Mouse (Mus musculus) intestine, postnatal 0 days (tissue): ENCODE data around the gene Ifit1. TPM values are rescaled to one million over a fixed set of nuclear protein-coding genes. Genes with fewer than 3 reads are reported as not detected.
A peak's percentile ranks its signal among the peaks of the same experiment; 100 is the strongest.
"Not testable (repeated sequence)": the region's sequence is repeated elsewhere in the genome, so short reads cannot be mapped to it uniquely, and the experiment has no call there.

ENCODE experiments used
- ATAC-seq: fragments of 200-750 bp; cut with Nextera tagmentation; 2 replicates; pipeline ENCODE4 v1.8.0; 2017; ENCODE audit warnings: mild to moderate bottlenecking, moderate TSS enrichment, moderate library complexity
- H3K27ac ChIP-seq: fragments of 300-500 bp; sonication (generic); 2 replicates; pipeline ENCODE4 v1.5.1; 2014; ENCODE audit warnings: mild to moderate bottlenecking, low read depth, low read length, moderate library complexity
- H3K27me3 ChIP-seq: fragments of 300-500 bp; sonication (generic); replicated peaks from 2 replicates; pipeline ENCODE4 v1.6.1; 2014; ENCODE audit warnings: low read length, mixed read lengths; ENCODE audit not compliant: control insufficient read depth, insufficient read depth
- H3K36me3 ChIP-seq: fragments of 300-500 bp; sonication (generic); 2 replicates; pipeline ENCODE4 v1.6.1; 2014; ENCODE audit warnings: mild to moderate bottlenecking, moderate library complexity; ENCODE audit not compliant: control insufficient read depth, insufficient read depth
- H3K4me1 ChIP-seq: fragments of 300-500 bp; sonication (generic); replicated peaks from 2 replicates; pipeline ENCODE4 v1.6.1; 2014; ENCODE audit warnings: antibody characterized with exemption, low read length, mixed read lengths; ENCODE audit not compliant: control insufficient read depth, insufficient read depth
- H3K4me2 ChIP-seq: fragments of 300-500 bp; sonication (generic); replicated peaks from 2 replicates; pipeline ENCODE4 v1.6.1; 2014; ENCODE audit warnings: low read depth, mild to moderate bottlenecking, moderate library complexity
- H3K4me3 ChIP-seq: fragments of 300-500 bp; sonication (generic); 2 replicates; pipeline ENCODE4 v1.5.1; 2014; ENCODE audit warnings: low read depth, low read length
- H3K9ac ChIP-seq: fragments of 300-500 bp; sonication (generic); 2 replicates; pipeline ENCODE4 v1.6.1; 2014; ENCODE audit warnings: mild to moderate bottlenecking, low read depth, low read length
- H3K9me3 ChIP-seq: fragments of 300-500 bp; sonication (generic); 2 replicates; pipeline ENCODE4 v1.6.1; 2016; ENCODE audit warnings: mixed run types; ENCODE audit not compliant: control insufficient read depth
- CTCF ChIP-seq: sonication (generic); IDR thresholded peaks from 2 replicates; pipeline ENCODE4 v1.5.1; 2016; ENCODE audit warnings: low read depth, mild to moderate bottlenecking, control low read depth, antibody characterized with exemption, moderate library complexity
- WGBS: fragments of 180-500 bp; shearing (Covaris S2); extraction: QIAGEN DNeasy Blood & Tissue Kit; methylation state at CpG from one replicate; pipeline ENCODE4 v1.1.7; 2014; 5-methylcytosine and 5-hydroxymethylcytosine counted together
- polyA plus RNA-seq: library from polyadenylated mRNA; unstranded; fragments of >200 nt; fragmentation: Nextera tagmentation; extraction: Ambion mirVana; gene quantifications from 2 replicates; pipeline ENCODE4 v1.2.1, GENCODE M21; 2015

Ifit1 gene
- polyA plus RNA-seq, 1 experiment from 2014 or later: 90.6 TPM

GRCm38 (mm10) chr19:34605472-34605871, 35.2 kb upstream of the Ifit1 start:
- no peaks in the 10 kb centered on the region for H3K9me3 ChIP-seq
- H3K4me2 ChIP-seq: no peak overlapping the region
- no peak overlapping the region for H3K27ac ChIP-seq
- no peaks in the 10 kb centered on the region for H3K36me3 ChIP-seq
- ATAC-seq: no peak
- no peaks in the 10 kb centered on the region for H3K4me1 ChIP-seq
- 84% methylated on average over 3 of the region's 3 CpGs for WGBS
- TF ChIP-seq CTCF: no peak
- H3K4me3 ChIP-seq: no peak overlapping the region
- no peaks in the 10 kb centered on the region for H3K27me3 ChIP-seq
- no peak overlapping the region for H3K9ac ChIP-seq

- H3K36me3 ChIP-seq, H3K9me3 ChIP-seq, H3K4me3 ChIP-seq, H3K27me3 ChIP-seq, H3K4me1 ChIP-seq, H3K9ac ChIP-seq: not testable (repeated sequence)
- Histone ChIP-seq H3K4me2 (peak within 1 kb of the TSS; percentile 41), H3K27ac (peak within 1 kb of the TSS; percentile 50; the same call in 1 of the 2 replicates)
- WGBS: 27% methylated on average over 4 of the region's 4 CpGs
- peak; percentile 87 for ATAC-seq
These were observed 33.2 kb upstream of the Ifit1 start, which contains the start of gene Ifit3b for GRCm38 (mm10) chr19:34607237-34608051. Gene Ifit3b (plus strand): TSS chr19:34607970.

GRCm38 (mm10) chr19:34610118-34610517, 30.6 kb upstream of the Ifit1 start:
- not testable (repeated sequence) for H3K36me3 ChIP-seq, H3K4me1 ChIP-seq, H3K27ac ChIP-seq, H3K4me3 ChIP-seq, H3K9ac ChIP-seq, ATAC-seq, H3K4me2 ChIP-seq, H3K9me3 ChIP-seq, H3K27me3 ChIP-seq
- 76% methylated on average over 3 of the region's 3 CpGs for WGBS

- not testable (repeated sequence) for H3K4me1 ChIP-seq, H3K36me3 ChIP-seq, ATAC-seq, H3K4me3 ChIP-seq, H3K27me3 ChIP-seq, H3K4me2 ChIP-seq, H3K27ac ChIP-seq, H3K9me3 ChIP-seq, H3K9ac ChIP-seq
- WGBS: 88% methylated on average over 5 of the region's 11 CpGs
These were observed 28.2 kb upstream of the Ifit1 start for GRCm38 (mm10) chr19:34612243-34613001.

- Histone ChIP-seq H3K36me3 (peaks cover 3% of the 10 kb centered on the region; the same call in 1 of the 2 replicates), H3K4me3 (no peak overlapping the region), H3K27me3 (no peaks in the 10 kb centered on the region), H3K4me2 (no peak overlapping the region), H3K27ac (no peak overlapping the region), H3K9me3 (no peaks in the 10 kb centered on the region), H3K9ac (no peak overlapping the region), H3K4me1 (no peaks in the 10 kb centered on the region; the same call in 1 of the 2 replicates)
- TF ChIP-seq CTCF: no peak
- no peak for ATAC-seq
- WGBS: 75% methylated on average over 5 of the region's 5 CpGs
These were observed 19.8 kb upstream of the Ifit1 start for GRCm38 (mm10) chr19:34620871-34621270.

- ATAC-seq: no peak
These were observed 16.9 kb upstream of the Ifit1 start for GRCm38 (mm10) chr19:34623781-34624180.

More at GRCm38 (mm10) chr19:34623781-34624180, 16.9 kb upstream of the Ifit1 start:
- no peak for TF ChIP-seq CTCF
- no peaks in the 10 kb centered on the region for H3K9me3 ChIP-seq
- H3K4me1 ChIP-seq: no peaks in the 10 kb centered on the region; the same call in 1 of the 2 replicates
- H3K36me3 ChIP-seq: peaks cover 3% of the 10 kb centered on the region; the same call in 1 of the 2 replicates
- no peak overlapping the region for H3K4me3 ChIP-seq
- peak overlapping the region; percentile 41 for H3K4me2 ChIP-seq
- WGBS: 92% methylated on average over 6 of the region's 6 CpGs
- H3K27me3 ChIP-seq: no peaks in the 10 kb centered on the region
- H3K27ac ChIP-seq: no peak overlapping the region
- no peak overlapping the region for H3K9ac ChIP-seq
